Mouse (Mus musculus) lung, postnatal 0 days (tissue): ENCODE results near the gene Phldb1. TPM values are rescaled to one million over a fixed set of nuclear protein-coding genes. Genes with fewer than 3 reads are reported as not detected.

Source experiments
- ATAC-seq: fragments of 200-750 bp; cut with Nextera tagmentation; 2 replicates; pipeline ENCODE4 v1.8.0; 2017; ENCODE audit warnings: moderate library complexity
- DNase-seq: peaks from one replicate; pipeline ENCODE4 v3.0.0-alpha.2; 2016; ENCODE audit warnings: low spot score
- H3K27ac ChIP-seq: fragments of 300-500 bp; sonication (generic); 2 replicates; pipeline ENCODE4 v1.5.1; 2014; ENCODE audit warnings: antibody characterized with exemption, mild to moderate bottlenecking, low read length, mixed read lengths
- H3K27me3 ChIP-seq: fragments of 300-500 bp; sonication (generic); replicated peaks from 2 replicates; pipeline ENCODE4 v1.6.1; 2014; ENCODE audit warnings: low read length, mixed read lengths; ENCODE audit not compliant: insufficient read depth
- H3K36me3 ChIP-seq: fragments of 300-500 bp; sonication (generic); 2 replicates; pipeline ENCODE4 v1.6.1; 2014; ENCODE audit warnings: low read length, mixed read lengths; ENCODE audit not compliant: insufficient read depth
- H3K4me1 ChIP-seq: fragments of 300-500 bp; sonication (generic); 2 replicates; pipeline ENCODE4 v1.6.1; 2014; ENCODE audit warnings: antibody characterized with exemption, low read depth, low read length, mixed read lengths; ENCODE audit not compliant: insufficient read depth
- H3K4me2 ChIP-seq: fragments of 300-500 bp; sonication (generic); replicated peaks from 2 replicates; pipeline ENCODE4 v1.6.1; 2014; ENCODE audit warnings: low read depth, mild to moderate bottlenecking, low read length, moderate library complexity, mixed read lengths
- H3K4me3 ChIP-seq: fragments of 300-500 bp; sonication (generic); 2 replicates; pipeline ENCODE4 v1.5.1; 2014; ENCODE audit warnings: low read depth, low read length
- H3K9ac ChIP-seq: fragments of 300-500 bp; sonication (generic); replicated peaks from 2 replicates; pipeline ENCODE4 v1.6.1; 2014; ENCODE audit warnings: low read depth, mild to moderate bottlenecking
- H3K9me3 ChIP-seq: fragments of 300-500 bp; sonication (generic); 2 replicates; pipeline ENCODE4 v1.6.1; 2016; ENCODE audit warnings: low read length, mixed read lengths
- CTCF ChIP-seq: IDR thresholded peaks from 2 replicates; pipeline ENCODE4 v1.5.1; 2016; ENCODE audit warnings: antibody characterized with exemption, mild to moderate bottlenecking
- EP300 ChIP-seq: IDR thresholded peaks from 2 replicates; pipeline ENCODE4 v1.6.1; 2016; ENCODE audit warnings: antibody characterized with exemption, mild to moderate bottlenecking, control low read depth
- WGBS: fragments of 180-500 bp; shearing (Covaris S2); extraction: QIAGEN DNeasy Blood & Tissue Kit; methylation state at CpG from one replicate; pipeline ENCODE4 v1.1.7; 2014; 5-methylcytosine and 5-hydroxymethylcytosine counted together
- polyA plus RNA-seq: library from polyadenylated mRNA; unstranded; fragments of >200 nt; fragmentation: Nextera tagmentation; extraction: Ambion mirVana; gene quantifications from 2 replicates; pipeline ENCODE4 v1.2.1, GENCODE M21; 2015

Gene Phldb1
- polyA plus RNA-seq, 1 experiment from 2014 or later: 21.3 TPM

DNA sequence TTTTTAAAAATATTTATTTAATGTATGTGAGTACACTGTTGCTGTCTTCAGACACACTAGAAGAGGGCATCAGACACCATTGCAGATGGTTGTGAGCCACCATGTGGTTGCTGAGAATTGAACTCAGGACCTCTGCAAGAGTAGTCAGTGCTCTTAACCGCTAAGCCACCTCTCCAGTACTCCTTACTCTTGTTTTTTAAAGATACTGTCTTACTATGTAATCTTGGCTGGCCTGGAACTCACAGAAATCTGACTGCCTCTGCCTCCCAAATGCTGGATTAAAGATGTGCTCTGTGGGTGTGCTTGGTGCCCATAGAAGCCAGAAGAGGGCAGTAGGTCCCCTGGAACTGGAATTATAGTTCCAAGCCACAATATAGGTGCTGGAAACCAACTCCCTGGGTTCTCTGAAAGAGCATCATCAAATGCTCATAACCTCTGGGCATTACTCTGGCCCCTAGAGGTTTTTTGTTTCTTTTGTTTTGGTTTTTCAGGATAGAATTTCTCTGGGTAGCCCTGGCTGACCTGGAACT is 5.7 kb upstream of the Phldb1 start:
- no peak overlapping the region for H3K9ac ChIP-seq
- H3K4me1 ChIP-seq: no peaks in the 10 kb centered on the region; the same call in 1 of the 2 replicates
- H3K9me3 ChIP-seq: 0 out of 2 replicates have a peak, but pooled peaks cover 5% of the 10 kb centered on the region
- WGBS: 79% methylated on average over 1 of the region's 1 CpGs
- no peak overlapping the region for H3K27ac ChIP-seq
- H3K36me3 ChIP-seq: peaks cover 14% of the 10 kb centered on the region; the same call in 1 of the 2 replicates
- no peak overlapping the region for H3K4me3 ChIP-seq
- no peak overlapping the region for H3K4me2 ChIP-seq
- TF ChIP-seq EP300 (no peak), CTCF (peak; percentile 41)
- DNase-seq: no peak
- H3K27me3 ChIP-seq: no peaks in the 10 kb centered on the region
- ATAC-seq: no peak

DNA sequence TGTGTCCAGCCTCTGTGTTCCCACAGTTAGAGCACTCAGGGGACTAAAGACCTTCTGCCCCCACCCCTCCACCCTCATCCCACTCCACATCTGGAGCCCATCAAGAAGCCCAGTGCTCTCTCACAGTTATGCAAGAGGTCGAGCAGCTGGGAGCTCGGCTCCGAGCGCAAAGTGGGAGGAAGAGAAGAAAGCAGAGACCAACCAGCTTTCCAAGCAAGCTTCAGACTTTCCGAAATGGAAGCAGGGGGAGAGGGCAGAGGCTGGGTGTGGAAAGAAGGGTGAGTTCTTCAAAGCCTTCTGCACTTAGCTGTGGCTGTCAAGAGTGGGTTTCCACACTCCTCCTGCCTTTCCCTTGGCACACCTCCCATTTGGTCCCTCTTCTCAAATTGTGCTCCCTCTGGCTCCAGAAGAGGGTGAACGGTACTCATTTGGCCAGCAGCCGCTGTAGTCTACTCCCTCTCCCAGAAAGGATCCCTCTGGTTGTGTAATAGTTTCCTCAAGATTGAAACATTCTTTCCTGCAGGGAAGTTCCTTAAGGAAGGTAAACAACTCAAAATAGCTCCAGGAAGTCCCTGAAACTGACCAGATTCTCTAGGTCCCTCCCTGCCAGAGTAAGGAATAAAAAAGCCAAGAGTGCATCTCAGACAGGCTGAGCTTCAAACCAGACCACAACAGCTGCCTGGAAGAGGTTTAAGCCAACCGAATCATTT is 2.4 kb upstream of the Phldb1 start:
- peak; percentile 92 for DNase-seq
- Histone ChIP-seq H3K4me1 (peaks cover 5% of the 10 kb centered on the region; the same call in 1 of the 2 replicates), H3K4me3 (no peak overlapping the region), H3K27me3 (no peaks in the 10 kb centered on the region), H3K27ac (peak overlapping the region; percentile 65), H3K4me2 (no peak overlapping the region), H3K9ac (no peak overlapping the region), H3K36me3 (no peaks in the 10 kb centered on the region), H3K9me3 (0 out of 2 replicates have a peak, but pooled peaks cover 5% of the 10 kb centered on the region)
- ATAC-seq: peak; percentile 65
- peak; percentile 30 for TF ChIP-seq CTCF
- no peak for TF ChIP-seq EP300
- 18% methylated on average over 8 of the region's 8 CpGs for WGBS

DNA sequence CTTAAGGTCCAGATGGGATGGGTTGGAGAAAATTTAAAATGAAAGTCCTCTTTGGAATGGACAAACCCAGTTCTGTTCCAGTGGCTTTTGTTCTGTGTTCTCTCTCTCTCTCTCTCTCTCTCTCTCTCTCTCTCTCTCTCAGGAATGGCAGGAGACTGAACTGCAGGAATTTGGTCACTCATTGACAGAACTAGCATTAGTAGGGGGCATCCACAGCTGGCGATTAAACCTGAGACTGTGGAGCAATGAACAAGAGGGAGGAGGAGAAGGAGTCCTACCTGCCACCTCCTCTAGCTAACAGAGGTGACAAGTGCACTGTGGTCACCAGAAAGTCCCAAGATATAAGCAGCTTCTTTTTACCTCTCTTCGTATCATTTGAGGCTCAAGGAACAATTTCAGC is 1.3 kb upstream of the Phldb1 start:
- Histone ChIP-seq H3K9ac (no peak overlapping the region), H3K4me1 (peaks cover 5% of the 10 kb centered on the region; the same call in 1 of the 2 replicates), H3K9me3 (0 out of 2 replicates have a peak, but pooled peaks cover 5% of the 10 kb centered on the region), H3K4me2 (no peak overlapping the region), H3K4me3 (no peak overlapping the region), H3K27me3 (no peaks in the 10 kb centered on the region), H3K36me3 (no peaks in the 10 kb centered on the region), H3K27ac (no peak overlapping the region)
- TF ChIP-seq CTCF (no peak), EP300 (no peak)
- ATAC-seq (no peak), DNase-seq (no peak)
- WGBS: 63% methylated on average over 2 of the region's 2 CpGs

DNA sequence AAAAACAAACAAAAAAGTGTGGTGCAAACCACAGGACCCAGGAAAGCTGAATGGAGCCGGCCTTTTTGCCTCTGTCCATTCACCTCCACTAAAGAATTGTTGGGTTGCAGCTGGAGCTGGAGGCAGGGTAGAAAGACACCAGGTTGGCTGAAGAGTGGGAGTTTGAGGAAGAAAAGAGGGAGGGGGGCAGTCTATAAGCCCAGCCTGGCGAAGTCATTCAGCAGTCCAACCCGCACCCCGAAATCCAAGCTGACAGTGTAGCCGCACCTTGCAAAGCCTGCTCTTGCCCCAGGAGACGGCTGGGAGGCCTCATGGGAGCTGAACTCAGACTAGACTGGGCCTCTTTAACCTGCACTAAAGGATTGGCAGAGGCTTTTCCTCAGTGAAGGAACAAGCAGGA is 888 bp upstream of the Phldb1 start:
- H3K9ac ChIP-seq: no peak overlapping the region
- no peak for ATAC-seq

DNA sequence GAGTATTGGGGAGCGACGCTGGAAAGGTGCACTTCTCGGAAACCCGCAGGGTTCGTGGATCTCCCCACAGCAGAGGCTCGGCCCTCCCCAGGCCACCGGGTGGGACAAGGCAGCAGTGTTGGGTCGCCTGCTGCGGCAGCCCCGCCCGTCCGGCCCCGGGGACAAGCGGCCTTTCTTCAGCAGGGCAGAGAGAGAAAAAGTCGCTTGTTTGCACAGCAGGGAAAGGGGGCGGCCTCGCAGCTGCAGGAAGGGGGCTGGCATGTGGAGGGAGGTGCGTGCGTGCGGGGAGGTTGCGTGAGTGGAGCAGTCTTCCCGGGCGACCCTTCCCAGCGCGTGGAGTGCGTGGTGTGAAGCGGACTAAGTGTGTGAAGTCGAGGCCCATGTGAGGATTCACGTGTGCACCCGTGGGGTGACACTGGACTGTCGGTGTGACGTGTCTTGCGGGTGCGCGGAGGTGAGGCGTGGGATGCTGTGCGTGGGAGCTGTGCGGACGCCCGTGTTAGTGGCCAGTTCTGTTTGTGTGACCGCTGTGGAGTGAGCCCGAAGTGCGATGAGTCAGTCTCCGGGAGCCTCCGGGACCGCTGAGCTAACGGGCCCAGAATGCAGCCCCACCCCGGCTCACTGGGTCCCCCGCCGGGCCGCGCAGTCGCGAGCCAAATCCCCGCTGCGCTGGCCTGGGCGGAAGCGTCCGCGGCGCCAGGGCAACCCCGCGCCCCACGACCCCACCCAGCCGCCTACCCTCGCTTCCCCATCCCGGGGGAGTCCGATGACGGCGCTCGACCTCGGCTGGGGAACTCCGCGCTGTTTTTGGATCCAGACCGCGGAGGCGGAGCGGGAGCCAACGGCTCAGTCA is 1.1 kb downstream of the Phldb1 start:
- H3K4me3 ChIP-seq: peak overlapping the region; percentile 62
- H3K4me2 ChIP-seq: peak overlapping the region; percentile 82
- 0 out of 2 replicates have a peak, but pooled peaks cover 5% of the 10 kb centered on the region for H3K9me3 ChIP-seq
- WGBS: 1% methylated on average over 58 of the region's 79 CpGs
- ATAC-seq (peak; percentile 54), DNase-seq (peak; percentile 74)
- TF ChIP-seq EP300 (no peak), CTCF (no peak)
- H3K9ac ChIP-seq: peak overlapping the region; percentile 66
- no peaks in the 10 kb centered on the region for H3K36me3 ChIP-seq
- H3K27ac ChIP-seq: peak overlapping the region; percentile 88
- peaks cover 5% of the 10 kb centered on the region; the same call in 1 of the 2 replicates for H3K4me1 ChIP-seq
- no peaks in the 10 kb centered on the region for H3K27me3 ChIP-seq

More for the DNA sequence above, 888 bp upstream of the Phldb1 start:
- Histone ChIP-seq H3K4me3 (no peak overlapping the region), H3K36me3 (no peaks in the 10 kb centered on the region), H3K4me1 (peaks cover 5% of the 10 kb centered on the region; the same call in 1 of the 2 replicates), H3K27me3 (no peaks in the 10 kb centered on the region), H3K9me3 (0 out of 2 replicates have a peak, but pooled peaks cover 5% of the 10 kb centered on the region), H3K4me2 (no peak overlapping the region), H3K27ac (no peak overlapping the region)
- 73% methylated on average over 6 of the region's 6 CpGs for WGBS
- TF ChIP-seq CTCF (no peak), EP300 (no peak)
- no peak for DNase-seq
